9 mouse cellular contexts compared by ENCODE assay signal in genomic region chr7:19279052-19279451, GRCm38 (mm10). TPM values are rescaled to one million over a fixed set of nuclear protein-coding genes. Genes with fewer than 3 reads are reported as not detected.
DNase-seq lines count a peak whose midpoint lies in the region; ATAC-seq and TF ChIP-seq lines count a peak whose summit lies in the region.
"Had no signal": no experiment of that assay in that cellular context is flagged by ENCODE, and none has a peak within 500 bp of the region (broad histone marks: within the 10 kb centered on the region; RNA-seq: fewer than 3 reads in every experiment).

No protein-coding gene starts in this region.

- H3K9ac ChIP-seq in heart, embryonic 13.5 days = no peak overlapping the region
- H3K9ac ChIP-seq in intestine, embryonic 14.5 days (ENCODE audit: low read length) = no peak overlapping the region
- H3K9ac ChIP-seq in midbrain, postnatal 0 days (replicated peaks; ENCODE audit: low read length, poor library complexity, severe bottlenecking) = no peak overlapping the region

- H3K9me3 ChIP-seq in heart, embryonic 13.5 days = 0 out of 2 replicates have a peak, but pooled peaks cover 3% of the 10 kb centered on the region
- no peaks in the 10 kb centered on the region for H3K9me3 ChIP-seq in intestine, embryonic 14.5 days (ENCODE audit: control insufficient read depth, low read length)
- no peaks in the 10 kb centered on the region for H3K9me3 ChIP-seq in midbrain, postnatal 0 days (ENCODE audit: low read length)

- H3K36me3 ChIP-seq in heart, embryonic 13.5 days = no peaks in the 10 kb centered on the region
- H3K36me3 ChIP-seq in intestine, embryonic 14.5 days (ENCODE audit: control insufficient read depth, insufficient read depth, low read length) = no peaks in the 10 kb centered on the region
- no peaks in the 10 kb centered on the region for H3K36me3 ChIP-seq in midbrain, postnatal 0 days (ENCODE audit: insufficient read depth, low read length)

- TF ChIP-seq CTCF in bone marrow macrophage, adult 2 months (IDR thresholded peaks at IDR 0.05; ENCODE audit: low read depth, low read length) = no peak
- TF ChIP-seq CTCF in midbrain, postnatal 0 days (IDR thresholded peaks at IDR 0.05) = no peak

- H3K4me2 ChIP-seq in heart, embryonic 13.5 days = peak overlapping the region; percentile 69
- peak overlapping the region; percentile 40 for H3K4me2 ChIP-seq in intestine, embryonic 14.5 days (ENCODE audit: low read length)
- H3K4me2 ChIP-seq in midbrain, postnatal 0 days (ENCODE audit: low read depth, low read length, poor library complexity, severe bottlenecking) = peak overlapping the region; percentile 56

- 2% methylated on average over 34 of the region's 34 CpGs for WGBS in heart, embryonic 13.5 days
- 3% methylated on average over 34 of the region's 34 CpGs for WGBS in intestine, embryonic 14.5 days
- WGBS in midbrain, postnatal 0 days = 3% methylated on average over 34 of the region's 34 CpGs

- H3K4me3 ChIP-seq in heart, embryonic 13.5 days = peak overlapping the region; percentile 46
- H3K4me3 ChIP-seq in bone marrow macrophage, adult 2 months (ENCODE audit: insufficient read depth, low read length) = peak overlapping the region; percentile 55
- peak overlapping the region; percentile 7 for H3K4me3 ChIP-seq in intestine, embryonic 14.5 days (ENCODE audit: low read depth, low read length)
- H3K4me3 ChIP-seq in midbrain, postnatal 0 days (ENCODE audit: low read depth, low read length) = peak overlapping the region; percentile 39

- H3K4me1 ChIP-seq in heart, embryonic 13.5 days = peaks cover 18% of the 10 kb centered on the region
- H3K4me1 ChIP-seq in bone marrow macrophage, adult 2 months (ENCODE audit: control insufficient read depth, insufficient read depth, low read length) = peaks cover 13% of the 10 kb centered on the region
- 0 out of 2 replicates have a peak, but pooled peaks cover 5% of the 10 kb centered on the region for H3K4me1 ChIP-seq in intestine, embryonic 14.5 days (replicated peaks; ENCODE audit: control insufficient read depth, insufficient read depth, low read length)
- peaks cover under 1% of the 10 kb centered on the region; the same call in 1 of the 2 replicates for H3K4me1 ChIP-seq in midbrain, postnatal 0 days (ENCODE audit: insufficient read depth, low read length)

- DNase-seq in heart, postnatal 25 days (ENCODE audit: low spot score) = no peak
- no peak for DNase-seq in intestine, embryonic 14.5 days (ENCODE audit: low spot score)
- no peak for DNase-seq in midbrain, postnatal 0 days (ENCODE audit: low spot score)
- no peak for DNase-seq in left cerebral cortex, postnatal 14 days (ENCODE audit: low spot score in 2 of 2)
- DNase-seq in natural killer cell, adult 2 months (ENCODE audit: low spot score in 2 of 2) = no peak
- DNase-seq in cerebellum, postnatal 25 days = no peak

- no peak for TF ChIP-seq POLR2A in bone marrow macrophage, adult 2 months (IDR thresholded peaks at IDR 0.05; ENCODE audit: borderline replicate concordance, low read depth, low read length)

- no peak for ATAC-seq in heart, embryonic 13.5 days (ENCODE audit: extremely low read depth, insufficient number of reproducible peaks, low FRiP score, low TSS enrichment)
- ATAC-seq in intestine, embryonic 14.5 days (replicated peaks; ENCODE audit: low FRiP score, low TSS enrichment, low read depth) = no peak
- ATAC-seq in midbrain, postnatal 0 days (ENCODE audit: low FRiP score) = no peak
- ATAC-seq: lung, postnatal 0 days had no signal

- intact Hi-C loops in heart, postnatal 25 days (cut with DNase I) = no loop called here
- intact Hi-C loops in left cerebral cortex, postnatal 14 days (cut with DNase I) = no loop called here

- H3K27ac ChIP-seq in heart, embryonic 13.5 days (replicated peaks) = no peak overlapping the region
- H3K27ac ChIP-seq in bone marrow macrophage, adult 2 months (ENCODE audit: insufficient read depth, low read depth, low read length) = no peak overlapping the region
- no peak overlapping the region for H3K27ac ChIP-seq in intestine, embryonic 14.5 days (ENCODE audit: low read depth)
- H3K27ac ChIP-seq in midbrain, postnatal 0 days (ENCODE audit: low read depth, low read length) = no peak overlapping the region

- peaks cover 75% of the 10 kb centered on the region for H3K27me3 ChIP-seq in heart, embryonic 13.5 days (replicated peaks)
- peaks cover 52% of the 10 kb centered on the region for H3K27me3 ChIP-seq in intestine, embryonic 14.5 days (replicated peaks; ENCODE audit: control insufficient read depth, insufficient read depth, low read length)
- peaks cover 31% of the 10 kb centered on the region for H3K27me3 ChIP-seq in midbrain, postnatal 0 days (ENCODE audit: insufficient read depth, low read length)

RNA-seq across cellular contexts. Expression of gene Ppm1n, which starts 0.8 kb away (rescaled TPM):
- not detected in 2 replicates for polyA plus RNA-seq in heart, embryonic 13.5 days (2015; fragmentation: Nextera tagmentation; extraction: Ambion mirVana)
- not detected for total RNA-seq in heart, postnatal 25 days (2021)
- polyA plus RNA-seq in bone marrow macrophage, adult 2 months (2012; ENCODE audit: insufficient read depth, insufficient read length, missing spikeins) = 0.93 and 4.2 TPM in 2 replicates
- 0.14 and 0.31 TPM in 2 replicates for polyA plus RNA-seq in intestine, embryonic 14.5 days (2014; fragmentation: Nextera tagmentation; extraction: Ambion mirVana)
- 1.8 and 2.2 TPM in 2 replicates for total RNA-seq in midbrain, postnatal 0 days (2014; rRNA removed)
- 1.2 and 1.4 TPM in 2 replicates for polyA plus RNA-seq in midbrain, postnatal 0 days (2015; fragmentation: Nextera tagmentation; extraction: Ambion mirVana)
- under 1 TPM in 1 of 2 experiments, not detected in 1; 0.40 TPM for total RNA-seq in left cerebral cortex, postnatal 14 days (2021)
- polyA plus RNA-seq: lung, postnatal 0 days had no signal

RNA-seq across cellular contexts. Expression of gene Rtn2, which starts 3.4 kb away (rescaled TPM):
- 26.1 and 29.3 TPM in 2 replicates for polyA plus RNA-seq in heart, embryonic 13.5 days (2015; fragmentation: Nextera tagmentation; extraction: Ambion mirVana)
- 100 to 1,000 TPM; 124 to 136 TPM for total RNA-seq in heart, postnatal 25 days (2021)
- polyA plus RNA-seq in bone marrow macrophage, adult 2 months (2012; ENCODE audit: insufficient read depth, insufficient read length, missing spikeins) = 1.4 and 2.0 TPM in 2 replicates
- 12.2 and 14.3 TPM in 2 replicates for polyA plus RNA-seq in intestine, embryonic 14.5 days (2014; fragmentation: Nextera tagmentation; extraction: Ambion mirVana)
- total RNA-seq in midbrain, postnatal 0 days (2014; rRNA removed) = 160 and 172 TPM in 2 replicates
- 104 and 107 TPM in 2 replicates for polyA plus RNA-seq in midbrain, postnatal 0 days (2015; fragmentation: Nextera tagmentation; extraction: Ambion mirVana)
- 100 to 1,000 TPM; 115 to 123 TPM for total RNA-seq in left cerebral cortex, postnatal 14 days (2021)

RNA-seq across cellular contexts. Expression of gene Vasp, which starts 7.4 kb away (rescaled TPM):
- polyA plus RNA-seq in heart, embryonic 13.5 days (2015; fragmentation: Nextera tagmentation; extraction: Ambion mirVana) = 81.2 and 81.7 TPM in 2 replicates
- 10 to 100 TPM; 35.7 to 39.4 TPM for total RNA-seq in heart, postnatal 25 days (2021)
- 178 and 187 TPM in 2 replicates for polyA plus RNA-seq in bone marrow macrophage, adult 2 months (2012; ENCODE audit: insufficient read depth, insufficient read length, missing spikeins)
- polyA plus RNA-seq in intestine, embryonic 14.5 days (2014; fragmentation: Nextera tagmentation; extraction: Ambion mirVana) = 78.5 and 79.2 TPM in 2 replicates
- 50.9 and 56.9 TPM in 2 replicates for total RNA-seq in midbrain, postnatal 0 days (2014; rRNA removed)
- polyA plus RNA-seq in midbrain, postnatal 0 days (2015; fragmentation: Nextera tagmentation; extraction: Ambion mirVana) = 31.4 and 32.3 TPM in 2 replicates
- total RNA-seq in left cerebral cortex, postnatal 14 days (2021) = 10 to 100 TPM; 18.4 to 21.1 TPM

RNA-seq across cellular contexts. Expression of gene Fosb, which starts 30.8 kb away (rescaled TPM):
- 0.14 and 0.16 TPM in 2 replicates for polyA plus RNA-seq in heart, embryonic 13.5 days (2015; fragmentation: Nextera tagmentation; extraction: Ambion mirVana)
- total RNA-seq in heart, postnatal 25 days (2021) = under 1 TPM; 0.59 to 0.81 TPM
- polyA plus RNA-seq in bone marrow macrophage, adult 2 months (2012; ENCODE audit: insufficient read depth, insufficient read length, missing spikeins) = 0.68 TPM in 1 of 2 replicates, not detected in the other
- 0.08 and 0.49 TPM in 2 replicates for polyA plus RNA-seq in intestine, embryonic 14.5 days (2014; fragmentation: Nextera tagmentation; extraction: Ambion mirVana)
- total RNA-seq in midbrain, postnatal 0 days (2014; rRNA removed) = 0.38 and 0.66 TPM in 2 replicates
- 0.10 and 0.11 TPM in 2 replicates for polyA plus RNA-seq in midbrain, postnatal 0 days (2015; fragmentation: Nextera tagmentation; extraction: Ambion mirVana)
- 10 to 100 TPM in 1 of 2 experiments, 1 to 10 TPM in 1; 7.6 to 10.7 TPM for total RNA-seq in left cerebral cortex, postnatal 14 days (2021)

RNA-seq across cellular contexts. Expression of gene Opa3, which starts 50.9 kb away (rescaled TPM):
- polyA plus RNA-seq in heart, embryonic 13.5 days (2015; fragmentation: Nextera tagmentation; extraction: Ambion mirVana) = 35.2 and 38.4 TPM in 2 replicates
- 10 to 100 TPM; 57.6 to 59.3 TPM for total RNA-seq in heart, postnatal 25 days (2021)
- polyA plus RNA-seq in bone marrow macrophage, adult 2 months (2012; ENCODE audit: insufficient read depth, insufficient read length, missing spikeins) = 20.0 and 22.0 TPM in 2 replicates
- polyA plus RNA-seq in intestine, embryonic 14.5 days (2014; fragmentation: Nextera tagmentation; extraction: Ambion mirVana) = 37.4 and 43.9 TPM in 2 replicates
- total RNA-seq in midbrain, postnatal 0 days (2014; rRNA removed) = 34.8 and 40.1 TPM in 2 replicates
- 33.4 and 33.9 TPM in 2 replicates for polyA plus RNA-seq in midbrain, postnatal 0 days (2015; fragmentation: Nextera tagmentation; extraction: Ambion mirVana)
- total RNA-seq in left cerebral cortex, postnatal 14 days (2021) = 10 to 100 TPM; 40.0 to 43.9 TPM
